Mouse (Mus musculus) forebrain, embryonic 15.5 days (tissue): ENCODE results near the gene Gaa. TPM values are rescaled to one million over a fixed set of nuclear protein-coding genes. Genes with fewer than 3 reads are reported as not detected.

Experiments
- ATAC-seq: fragments of 200-750 bp; cut with Nextera tagmentation; replicated peaks from 2 replicates; pipeline ENCODE4 v1.8.0; 2017; ENCODE audit warnings: mild to moderate bottlenecking, moderate TSS enrichment, moderate library complexity
- H3K27ac ChIP-seq: fragments of 300-500 bp; sonication (generic); replicated peaks from 2 replicates; pipeline ENCODE4 v1.5.1; 2015; ENCODE audit warnings: mild to moderate bottlenecking, inconsistent platforms
- H3K27me3 ChIP-seq: fragments of 300-500 bp; sonication (generic); 2 replicates; pipeline ENCODE4 v1.6.1; 2015; ENCODE audit warnings: inconsistent platforms
- H3K36me3 ChIP-seq: fragments of 300-500 bp; sonication (generic); 2 replicates; pipeline ENCODE4 v1.6.1; 2015; ENCODE audit warnings: mild to moderate bottlenecking, inconsistent platforms
- H3K4me1 ChIP-seq: fragments of 300-500 bp; sonication (generic); 2 replicates; pipeline ENCODE4 v1.6.1; 2015; ENCODE audit warnings: inconsistent platforms
- H3K4me2 ChIP-seq: fragments of 300-500 bp; sonication (generic); replicated peaks from 2 replicates; pipeline ENCODE4 v1.6.1; 2015; ENCODE audit warnings: mild to moderate bottlenecking, inconsistent platforms
- H3K4me3 ChIP-seq: fragments of 300-500 bp; sonication (generic); 2 replicates; pipeline ENCODE4 v1.5.1; 2015; ENCODE audit warnings: mild to moderate bottlenecking, inconsistent platforms
- H3K9ac ChIP-seq: fragments of 300-500 bp; sonication (generic); replicated peaks from 2 replicates; pipeline ENCODE4 v1.6.1; 2015; ENCODE audit warnings: mild to moderate bottlenecking, inconsistent platforms
- H3K9me3 ChIP-seq: fragments of 300-500 bp; sonication (generic); 2 replicates; pipeline ENCODE4 v1.6.1; 2016; ENCODE audit warnings: inconsistent platforms
- WGBS: fragments of 180-500 bp; shearing (Covaris S2); methylation state at CpG from one replicate; pipeline ENCODE4 v1.1.7; 2015; ENCODE audit warnings: mixed read lengths; 5-methylcytosine and 5-hydroxymethylcytosine counted together
- polyA plus RNA-seq: library from polyadenylated mRNA; unstranded; fragments of >200 nt; fragmentation: Nextera tagmentation; extraction: Ambion mirVana; gene quantifications from 2 replicates; pipeline ENCODE4 v1.2.1, GENCODE M21; 2015

The Gaa gene
- polyA plus RNA-seq, 1 experiment from 2014 or later = 49.8 TPM

GRCm38 (mm10) chr11:119314252-119314936 lies 46.7 kb downstream of the Gaa start:
- no peaks in the 10 kb centered on the region for H3K9me3 ChIP-seq
- no peaks in the 10 kb centered on the region for H3K36me3 ChIP-seq
- 84% methylated on average over 17 of the region's 17 CpGs for WGBS
- H3K27ac ChIP-seq = no peak overlapping the region
- H3K27me3 ChIP-seq = no peaks in the 10 kb centered on the region; the same call in 1 of the 2 replicates
- no peak overlapping the region for H3K4me2 ChIP-seq
- no peak overlapping the region for H3K4me3 ChIP-seq
- no peak for ATAC-seq
- no peaks in the 10 kb centered on the region for H3K4me1 ChIP-seq
- no peak overlapping the region for H3K9ac ChIP-seq

- H3K4me3 ChIP-seq = no peak overlapping the region
- H3K36me3 ChIP-seq = no peaks in the 10 kb centered on the region
- no peaks in the 10 kb centered on the region for H3K9me3 ChIP-seq
- 86% methylated on average over 4 of the region's 4 CpGs for WGBS
- no peak overlapping the region for H3K27ac ChIP-seq
- no peak for ATAC-seq
- no peaks in the 10 kb centered on the region for H3K4me1 ChIP-seq
- H3K4me2 ChIP-seq = no peak overlapping the region
- H3K27me3 ChIP-seq = no peaks in the 10 kb centered on the region; the same call in 1 of the 2 replicates
- no peak overlapping the region for H3K9ac ChIP-seq
These were observed 49.0 kb downstream of the Gaa start for GRCm38 (mm10) chr11:119316720-119317119.

- H3K27ac ChIP-seq = no peak overlapping the region
- ATAC-seq = no peak
- H3K4me3 ChIP-seq = no peak overlapping the region
- 80% methylated on average over 13 of the region's 13 CpGs for WGBS
- H3K36me3 ChIP-seq = no peaks in the 10 kb centered on the region
- H3K27me3 ChIP-seq = no peaks in the 10 kb centered on the region
- H3K9me3 ChIP-seq = no peaks in the 10 kb centered on the region
- no peaks in the 10 kb centered on the region for H3K4me1 ChIP-seq
- no peak overlapping the region for H3K9ac ChIP-seq
- H3K4me2 ChIP-seq = no peak overlapping the region
These were observed 54.8 kb downstream of the Gaa start for GRCm38 (mm10) chr11:119322521-119322920.

GRCm38 (mm10) chr11:119325068-119325467 lies 57.4 kb downstream of the Gaa start:
- Histone ChIP-seq H3K36me3 (no peaks in the 10 kb centered on the region), H3K27ac (no peak overlapping the region), H3K27me3 (no peaks in the 10 kb centered on the region), H3K4me2 (no peak overlapping the region), H3K4me3 (no peak overlapping the region), H3K4me1 (no peaks in the 10 kb centered on the region), H3K9me3 (no peaks in the 10 kb centered on the region), H3K9ac (no peak overlapping the region)
- ATAC-seq = no peak
- WGBS = 78% methylated on average over 1 of the region's 1 CpGs

- H3K4me3 ChIP-seq = no peak overlapping the region
- no peak for ATAC-seq
- no peak overlapping the region for H3K4me2 ChIP-seq
- H3K9ac ChIP-seq = no peak overlapping the region
- 58% methylated on average over 4 of the region's 4 CpGs for WGBS
- H3K27ac ChIP-seq = no peak overlapping the region
- no peaks in the 10 kb centered on the region for H3K36me3 ChIP-seq
- no peaks in the 10 kb centered on the region for H3K4me1 ChIP-seq
- no peaks in the 10 kb centered on the region for H3K9me3 ChIP-seq
- no peaks in the 10 kb centered on the region for H3K27me3 ChIP-seq
These were observed 62.9 kb downstream of the Gaa start for GRCm38 (mm10) chr11:119330592-119330991.

- 41% methylated on average over 3 of the region's 3 CpGs for WGBS
- H3K9me3 ChIP-seq = no peaks in the 10 kb centered on the region
- ATAC-seq = no peak
- no peak overlapping the region for H3K4me3 ChIP-seq
- no peaks in the 10 kb centered on the region for H3K36me3 ChIP-seq
- no peaks in the 10 kb centered on the region for H3K4me1 ChIP-seq
- H3K9ac ChIP-seq = no peak overlapping the region
- no peak overlapping the region for H3K4me2 ChIP-seq
- H3K27me3 ChIP-seq = no peaks in the 10 kb centered on the region
- H3K27ac ChIP-seq = no peak overlapping the region
These were observed 64.3 kb downstream of the Gaa start for GRCm38 (mm10) chr11:119331970-119332369.

Other genes with a start within 250 kb of the Gaa start
- gene Cbx2, start 244.9 kb upstream of the Gaa start, polyA plus RNA-seq = 30.4 and 31.8 TPM in 2 replicates
- gene Cbx8, start 226.9 kb upstream of the Gaa start, polyA plus RNA-seq = 13.8 and 14.1 TPM in 2 replicates
- gene Cbx4, start 181.7 kb upstream of the Gaa start, polyA plus RNA-seq = 15.5 and 16.5 TPM in 2 replicates
- gene Tbc1d16, start 39.4 kb upstream of the Gaa start, polyA plus RNA-seq = 52.4 and 54.6 TPM in 2 replicates
- 12.9 and 13.7 TPM in 2 replicates for gene Ccdc40, start 39.3 kb upstream of the Gaa start, polyA plus RNA-seq
- gene Eif4a3, start 32.2 kb downstream of the Gaa start, polyA plus RNA-seq = 302 and 313 TPM in 2 replicates
- gene Card14, start 39.9 kb downstream of the Gaa start, polyA plus RNA-seq = 0.09 and 0.18 TPM in 2 replicates
- gene Sgsh, start 87.6 kb downstream of the Gaa start, polyA plus RNA-seq = 3.0 and 3.7 TPM in 2 replicates
- gene Slc26a11, start 87.7 kb downstream of the Gaa start, polyA plus RNA-seq = 3.5 and 3.9 TPM in 2 replicates
- 0.75 and 1.4 TPM in 2 replicates for gene Rnf213, start 125.2 kb downstream of the Gaa start, polyA plus RNA-seq
- 17.3 and 18.5 TPM in 2 replicates for gene Endov, start 223.5 kb downstream of the Gaa start, polyA plus RNA-seq